In the genomic region with DNA sequence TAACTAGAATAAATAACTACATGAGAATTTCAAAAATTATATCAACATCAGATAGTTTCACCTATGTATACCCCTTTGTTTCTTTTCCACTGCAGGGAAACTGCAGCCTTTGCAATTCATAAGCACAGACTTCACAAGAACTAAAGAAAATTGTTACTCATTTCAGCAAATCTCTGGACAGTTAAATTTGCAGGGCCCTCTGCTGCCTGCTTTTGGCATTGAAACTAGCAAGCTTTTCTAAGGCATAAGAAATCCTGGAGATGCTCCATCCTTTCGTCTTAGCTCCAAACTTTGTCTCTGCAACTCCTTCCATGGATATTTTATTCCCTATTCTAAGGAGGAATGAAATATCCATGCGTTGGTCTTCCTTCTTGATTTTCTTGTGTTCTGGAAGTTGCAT, we compare ENCODE assay signal across 9 mouse cellular contexts.
DNase-seq lines count a peak whose midpoint lies in the region.
"Had no signal": no experiment of that assay in that cellular context is flagged by ENCODE, and none has a peak within 500 bp of the region (broad histone marks: within the 10 kb centered on the region; RNA-seq: fewer than 3 reads in every experiment).

No protein-coding gene starts in this region.

- DNase-seq in adrenal gland, postnatal 14 days, result peak; percentile 5
- DNase-seq in adrenal gland, adult 8-10 months, result no peak
- DNase-seq in kidney, adult 9 months, result peak; percentile 2
- no peak for DNase-seq in kidney, adult 18-20 months
- peak; percentile 28 for DNase-seq in retina, embryonic 14.5 days (ENCODE audit: low spot score)
- DNase-seq in retina, postnatal 1 day, result no peak
- peak; percentile 25 for DNase-seq in right cerebral cortex, postnatal 4 days
- no peak for DNase-seq in urinary bladder, postnatal 10 days (ENCODE audit: low spot score)
- DNase-seq: kidney, adult 8-10 months had no signal

Comparison
In these comparisons a context has a peak if more than half of its experiments do, and no peak if none do; other contexts are left out.
1. DNase-seq: peak in adrenal gland, postnatal 14 days (single experiment), kidney, adult 9 months (single experiment), retina, embryonic 14.5 days (single experiment) and right cerebral cortex, postnatal 4 days (single experiment); none in adrenal gland, adult 8-10 months (single experiment), kidney, adult 18-20 months (single experiment), retina, postnatal 1 day (single experiment) and urinary bladder, postnatal 10 days (single experiment).